Mouse (Mus musculus): ENCODE data around the gene Exoc4. TPM values are rescaled to one million over a fixed set of nuclear protein-coding genes. Genes with fewer than 3 reads are reported as not detected.

The Exoc4 gene
- polyA plus RNA-seq, 1 experiment from 2014 or later, result 38.8 TPM

- no peak overlapping the region for H3K9ac ChIP-seq (replicated peaks)
- WGBS, result 94% methylated on average over 2 of the region's 2 CpGs
- no peak overlapping the region for H3K4me3 ChIP-seq (replicated peaks)
- H3K9me3 ChIP-seq (replicated peaks), result no peaks in the 10 kb centered on the region
- H3K4me1 ChIP-seq, result no peaks in the 10 kb centered on the region
- H3K27me3 ChIP-seq (replicated peaks), result no peaks in the 10 kb centered on the region
- no peak for ATAC-seq (ENCODE audit: low FRiP score)
- H3K27ac ChIP-seq (replicated peaks), result no peak overlapping the region
- H3K4me2 ChIP-seq, result no peak overlapping the region
- H3K36me3 ChIP-seq, result no peaks in the 10 kb centered on the region
These were observed 240.9 kb downstream of the Exoc4 start for GRCm38 (mm10) chr6:33489788-33490187.

- H3K9ac ChIP-seq (replicated peaks), result no peak overlapping the region
- H3K27me3 ChIP-seq (replicated peaks), result no peaks in the 10 kb centered on the region
- no peaks in the 10 kb centered on the region for H3K36me3 ChIP-seq
- H3K4me3 ChIP-seq (replicated peaks), result no peak overlapping the region
- WGBS, result 40% methylated on average over 6 of the region's 6 CpGs
- no peaks in the 10 kb centered on the region for H3K9me3 ChIP-seq (replicated peaks)
- no peak overlapping the region for H3K4me2 ChIP-seq
- peaks cover 8% of the 10 kb centered on the region for H3K4me1 ChIP-seq
- H3K27ac ChIP-seq (replicated peaks), result peak overlapping the region; percentile 18; the same call in 1 of the 2 replicates
- no peak for ATAC-seq (ENCODE audit: low FRiP score)
These were observed 247.4 kb downstream of the Exoc4 start for GRCm38 (mm10) chr6:33496141-33496855.

DNA sequence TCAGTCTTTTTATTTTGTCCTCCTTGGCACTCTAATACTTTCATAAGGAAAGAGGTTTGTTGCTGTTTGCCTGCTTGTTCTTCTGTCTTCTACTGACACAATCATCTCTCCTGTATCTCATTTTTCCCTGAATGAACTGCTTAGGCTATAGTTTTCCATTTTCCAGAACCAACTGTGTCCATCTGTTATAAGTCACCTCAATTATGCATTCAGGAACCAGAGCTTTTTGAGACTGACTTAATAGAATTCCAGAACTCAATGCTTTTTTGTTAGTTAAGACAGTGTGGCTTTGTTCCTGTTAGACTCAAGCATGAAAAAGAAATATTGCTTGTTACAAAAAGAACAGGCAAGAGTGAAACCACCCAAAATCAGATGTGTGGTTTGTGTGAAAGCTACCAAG is 248.5 kb downstream of the Exoc4 start:
- Histone ChIP-seq H3K4me3 (replicated peaks) (no peak overlapping the region), H3K4me1 (peaks cover 8% of the 10 kb centered on the region), H3K27me3 (replicated peaks) (no peaks in the 10 kb centered on the region), H3K9me3 (replicated peaks) (no peaks in the 10 kb centered on the region), H3K27ac (replicated peaks) (no peak overlapping the region), H3K4me2 (no peak overlapping the region), H3K9ac (replicated peaks) (no peak overlapping the region), H3K36me3 (no peaks in the 10 kb centered on the region)
- ATAC-seq (ENCODE audit: low FRiP score), result no peak

- H3K36me3 ChIP-seq, result no peaks in the 10 kb centered on the region
- H3K4me1 ChIP-seq, result no peaks in the 10 kb centered on the region
- H3K27ac ChIP-seq (replicated peaks), result no peak overlapping the region
- WGBS, result 76% methylated on average over 4 of the region's 4 CpGs
- ATAC-seq (ENCODE audit: low FRiP score), result no peak
- H3K27me3 ChIP-seq (replicated peaks), result no peaks in the 10 kb centered on the region
- H3K4me2 ChIP-seq, result no peak overlapping the region
- no peaks in the 10 kb centered on the region for H3K9me3 ChIP-seq (replicated peaks)
- no peak overlapping the region for H3K9ac ChIP-seq (replicated peaks)
- H3K4me3 ChIP-seq (replicated peaks), result no peak overlapping the region
These were observed 253.5 kb downstream of the Exoc4 start for GRCm38 (mm10) chr6:33502388-33502787.

- ATAC-seq (ENCODE audit: low FRiP score), result no peak
- Histone ChIP-seq H3K27ac (replicated peaks) (no peak overlapping the region), H3K4me3 (replicated peaks) (no peak overlapping the region), H3K36me3 (no peaks in the 10 kb centered on the region), H3K27me3 (replicated peaks) (no peaks in the 10 kb centered on the region), H3K9ac (replicated peaks) (no peak overlapping the region), H3K4me1 (no peaks in the 10 kb centered on the region), H3K9me3 (replicated peaks) (no peaks in the 10 kb centered on the region), H3K4me2 (no peak overlapping the region)
- 90% methylated on average over 3 of the region's 3 CpGs for WGBS
These were observed 254.5 kb downstream of the Exoc4 start for GRCm38 (mm10) chr6:33503381-33503780.

DNA sequence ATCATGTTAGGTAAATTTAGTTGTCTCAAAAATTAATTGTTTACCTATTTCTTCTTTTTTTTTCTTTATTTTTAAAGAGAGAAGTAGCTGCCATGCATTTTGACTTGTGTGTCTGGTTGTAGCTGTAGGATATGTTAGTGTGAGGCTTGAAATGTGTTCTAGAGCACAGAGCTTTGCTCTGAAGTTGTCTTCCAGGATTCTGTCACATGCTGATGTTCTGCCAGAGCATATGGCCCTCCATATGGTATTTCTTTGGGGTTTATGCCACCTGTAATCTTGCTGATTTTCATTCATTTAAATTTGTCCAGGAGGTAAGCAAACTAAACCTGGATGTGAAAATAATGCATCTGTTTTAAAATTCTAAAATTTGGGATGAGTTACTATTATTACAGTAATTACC is 258.2 kb downstream of the Exoc4 start:
- Histone ChIP-seq H3K4me1 (no peaks in the 10 kb centered on the region), H3K4me2 (no peak overlapping the region), H3K27ac (replicated peaks) (no peak overlapping the region), H3K9ac (replicated peaks) (no peak overlapping the region), H3K9me3 (replicated peaks) (no peaks in the 10 kb centered on the region), H3K27me3 (replicated peaks) (no peaks in the 10 kb centered on the region), H3K4me3 (replicated peaks) (no peak overlapping the region), H3K36me3 (no peaks in the 10 kb centered on the region)
- ATAC-seq (ENCODE audit: low FRiP score), result no peak

- no peaks in the 10 kb centered on the region for H3K9me3 ChIP-seq (replicated peaks)
- no peak overlapping the region for H3K4me2 ChIP-seq
- no peaks in the 10 kb centered on the region for H3K27me3 ChIP-seq (replicated peaks)
- H3K36me3 ChIP-seq, result no peaks in the 10 kb centered on the region
- ATAC-seq (ENCODE audit: low FRiP score), result no peak
- H3K9ac ChIP-seq (replicated peaks), result no peak overlapping the region
- H3K4me3 ChIP-seq (replicated peaks), result no peak overlapping the region
- H3K4me1 ChIP-seq, result no peaks in the 10 kb centered on the region
- 39% methylated on average over 4 of the region's 4 CpGs for WGBS
- H3K27ac ChIP-seq (replicated peaks), result no peak overlapping the region
These were observed 266.5 kb downstream of the Exoc4 start for GRCm38 (mm10) chr6:33515391-33515790.

GRCm38 (mm10) chr6:33516798-33517197 is 267.9 kb downstream of the Exoc4 start:
- WGBS, result 90% methylated on average over 6 of the region's 6 CpGs
- H3K4me1 ChIP-seq, result no peaks in the 10 kb centered on the region
- H3K9ac ChIP-seq (replicated peaks), result no peak overlapping the region
- H3K27ac ChIP-seq (replicated peaks), result no peak overlapping the region
- H3K9me3 ChIP-seq (replicated peaks), result no peaks in the 10 kb centered on the region
- H3K36me3 ChIP-seq, result no peaks in the 10 kb centered on the region
- no peak overlapping the region for H3K4me2 ChIP-seq
- ATAC-seq (ENCODE audit: low FRiP score), result no peak
- no peak overlapping the region for H3K4me3 ChIP-seq (replicated peaks)
- no peaks in the 10 kb centered on the region for H3K27me3 ChIP-seq (replicated peaks)

- WGBS, result 48% methylated on average over 5 of the region's 5 CpGs
- Histone ChIP-seq H3K4me2 (no peak overlapping the region), H3K27ac (replicated peaks) (no peak overlapping the region), H3K4me3 (replicated peaks) (no peak overlapping the region), H3K4me1 (no peaks in the 10 kb centered on the region), H3K36me3 (no peaks in the 10 kb centered on the region), H3K9ac (replicated peaks) (no peak overlapping the region), H3K9me3 (replicated peaks) (no peaks in the 10 kb centered on the region), H3K27me3 (replicated peaks) (no peaks in the 10 kb centered on the region)
- no peak for ATAC-seq (ENCODE audit: low FRiP score)
These were observed 269.1 kb downstream of the Exoc4 start for GRCm38 (mm10) chr6:33517890-33518410.

DNA sequence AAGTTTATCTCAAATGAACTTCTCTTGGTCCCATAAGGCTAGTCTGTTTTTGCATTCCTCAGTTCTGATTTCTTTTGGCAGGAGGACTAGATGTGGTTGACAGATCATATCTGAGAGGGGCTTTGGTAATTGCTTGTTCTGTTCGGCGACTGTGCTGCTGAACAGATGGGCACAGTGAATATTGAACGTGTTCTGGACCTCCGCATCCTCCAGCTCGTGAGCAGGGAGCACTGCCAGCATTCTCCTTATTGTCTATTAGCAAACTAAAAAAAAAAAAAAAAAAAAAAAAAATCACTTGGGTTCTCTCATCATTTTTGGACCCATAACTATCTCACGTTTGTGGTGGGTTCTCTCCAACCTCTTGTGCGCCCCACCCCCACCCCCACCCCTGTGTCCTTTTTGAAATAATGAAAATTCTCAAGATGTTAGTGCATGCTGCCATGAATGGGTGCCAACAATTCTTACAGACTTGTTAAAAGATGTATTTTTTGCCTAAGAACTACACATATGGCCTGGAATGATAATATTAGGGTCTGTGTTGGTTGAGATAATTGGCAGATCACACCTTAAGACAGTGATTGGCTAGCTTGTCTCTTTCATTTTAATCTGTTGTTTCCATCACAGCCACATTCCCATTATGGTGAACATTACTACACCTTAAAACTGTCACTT is 276.9 kb downstream of the Exoc4 start:
- no peak overlapping the region for H3K4me3 ChIP-seq (replicated peaks)
- no peaks in the 10 kb centered on the region for H3K36me3 ChIP-seq
- no peaks in the 10 kb centered on the region for H3K9me3 ChIP-seq (replicated peaks)
- no peaks in the 10 kb centered on the region for H3K4me1 ChIP-seq
- H3K27ac ChIP-seq (replicated peaks), result no peak overlapping the region
- WGBS, result 77% methylated on average over 7 of the region's 7 CpGs
- ATAC-seq (ENCODE audit: low FRiP score), result no peak
- H3K4me2 ChIP-seq, result no peak overlapping the region
- H3K27me3 ChIP-seq (replicated peaks), result no peaks in the 10 kb centered on the region
- H3K9ac ChIP-seq (replicated peaks), result no peak overlapping the region

GRCm38 (mm10) chr6:33540356-33540755 is 291.5 kb downstream of the Exoc4 start:
- Histone ChIP-seq H3K36me3 (no peaks in the 10 kb centered on the region), H3K4me1 (no peaks in the 10 kb centered on the region), H3K9me3 (replicated peaks) (no peaks in the 10 kb centered on the region), H3K4me3 (replicated peaks) (no peak overlapping the region), H3K27me3 (replicated peaks) (no peaks in the 10 kb centered on the region), H3K27ac (replicated peaks) (no peak overlapping the region), H3K4me2 (no peak overlapping the region), H3K9ac (replicated peaks) (no peak overlapping the region)
- 67% methylated on average over 1 of the region's 1 CpGs for WGBS
- no peak for ATAC-seq (ENCODE audit: low FRiP score)

- Histone ChIP-seq H3K9me3 (replicated peaks) (no peaks in the 10 kb centered on the region), H3K4me2 (no peak overlapping the region), H3K27ac (replicated peaks) (no peak overlapping the region), H3K36me3 (no peaks in the 10 kb centered on the region), H3K4me3 (replicated peaks) (no peak overlapping the region), H3K4me1 (no peaks in the 10 kb centered on the region), H3K27me3 (replicated peaks) (no peaks in the 10 kb centered on the region), H3K9ac (replicated peaks) (no peak overlapping the region)
- ATAC-seq (ENCODE audit: low FRiP score), result no peak
- WGBS, result 84% methylated on average over 6 of the region's 6 CpGs
These were observed 293.8 kb downstream of the Exoc4 start for GRCm38 (mm10) chr6:33542712-33543111.

All from neural tube, embryonic 15.5 days (tissue).